Mouse (Mus musculus) embryo, embryonic 10 days (tissue): ENCODE data around the gene Gm17545.

ENCODE experiments used
- DNase-seq: peaks from one replicate; pipeline ENCODE4 v3.0.0-alpha.2; 2015; ENCODE audit warnings: low spot score

The Gm17545 gene

DNA sequence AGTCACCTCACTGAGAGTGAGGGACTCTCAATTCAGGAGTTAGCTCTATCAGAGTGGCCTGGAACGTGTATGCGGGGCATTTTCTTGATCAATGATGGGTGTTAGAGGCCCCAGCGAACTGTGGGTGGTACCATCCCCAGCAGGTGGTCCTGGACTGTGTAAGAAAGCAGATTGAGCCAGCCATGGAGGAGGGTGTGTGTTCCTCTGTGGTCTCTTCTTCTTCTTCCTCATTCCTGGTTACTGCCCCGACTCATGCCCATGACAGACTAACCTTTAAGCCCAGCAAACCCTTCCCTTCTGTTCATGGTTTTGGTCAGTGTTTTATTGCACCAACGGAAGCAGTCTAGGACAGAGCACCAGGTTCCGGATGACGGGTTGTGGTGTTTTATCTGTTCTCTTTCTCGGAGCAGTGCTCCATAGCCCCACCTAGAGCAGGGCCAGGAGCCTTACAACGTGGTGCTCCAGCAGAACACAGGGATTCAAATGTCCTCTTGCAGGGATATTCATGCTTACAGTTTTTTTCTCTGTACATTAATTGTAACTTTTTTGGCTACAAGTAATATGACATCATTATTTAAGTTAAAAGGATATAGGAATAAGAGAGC, 40.2 kb downstream of the Gm17545 start:
- DNase-seq: no peak

- DNase-seq: no peak
These were observed 41.0 kb downstream of the Gm17545 start for GRCm38 (mm10) chr9:22495133-22495532.

DNA sequence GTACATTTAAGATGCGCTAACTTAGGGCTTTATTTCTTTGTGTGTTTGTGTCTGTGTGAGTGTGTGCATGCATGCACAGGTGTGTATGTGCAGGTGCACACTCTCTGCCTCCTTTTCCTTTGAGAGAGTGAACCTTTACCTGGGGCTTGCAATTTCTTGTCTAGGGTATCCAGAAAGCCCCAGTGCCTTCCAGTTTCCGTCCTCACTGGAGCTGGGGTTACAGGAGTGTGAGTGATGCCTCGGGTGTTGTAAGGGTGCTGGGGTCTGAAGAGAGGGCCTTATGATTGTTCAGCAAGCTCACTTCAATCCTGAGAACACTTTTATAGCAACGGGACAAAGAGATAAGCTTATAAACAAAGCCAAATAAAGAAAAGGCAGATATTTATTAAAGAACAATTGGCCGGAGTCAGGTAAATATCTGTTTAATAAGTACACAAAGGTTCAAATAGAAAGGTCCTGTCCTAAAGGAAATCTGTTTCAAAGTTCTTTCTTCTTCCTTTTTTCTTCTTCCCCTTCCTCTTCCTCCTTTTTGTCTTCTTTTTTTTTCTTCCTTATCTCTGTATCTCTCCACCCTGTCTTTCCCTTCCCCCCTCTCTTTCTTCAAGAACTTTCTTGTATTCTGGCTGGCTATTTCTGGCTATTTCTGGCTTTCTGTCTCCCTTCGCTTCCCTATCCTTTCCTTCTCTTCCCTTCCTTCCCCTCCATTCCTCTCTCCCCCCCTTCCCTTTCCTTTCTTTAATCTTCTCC, 43.1 kb downstream of the Gm17545 start:
- DNase-seq: no peak

GRCm38 (mm10) chr9:22502972-22503371, 48.9 kb downstream of the Gm17545 start:
- no peak for DNase-seq

GRCm38 (mm10) chr9:22503581-22503980, 49.5 kb downstream of the Gm17545 start:
- DNase-seq: no peak

GRCm38 (mm10) chr9:22505574-22505973, 51.5 kb downstream of the Gm17545 start:
- DNase-seq: no peak
